Mouse (Mus musculus) neural tube, embryonic 15.5 days (tissue): ENCODE data around the gene Prkaa1. TPM values are rescaled to one million over a fixed set of nuclear protein-coding genes. Genes with fewer than 3 reads are reported as not detected.

Experiments used
- ATAC-seq: fragments of 200-750 bp; cut with Nextera tagmentation; 2 replicates; pipeline ENCODE4 v1.8.0; 2017; ENCODE audit warnings: mild to moderate bottlenecking, moderate TSS enrichment, moderate library complexity; ENCODE audit not compliant: low FRiP score
- H3K27ac ChIP-seq: fragments of 300-500 bp; sonication (generic); replicated peaks from 2 replicates; pipeline ENCODE4 v1.5.1; 2015; ENCODE audit warnings: mild to moderate bottlenecking, inconsistent platforms
- H3K27me3 ChIP-seq: fragments of 300-500 bp; sonication (generic); replicated peaks from 2 replicates; pipeline ENCODE4 v1.6.1; 2015; ENCODE audit warnings: inconsistent platforms
- H3K36me3 ChIP-seq: fragments of 300-500 bp; sonication (generic); 2 replicates; pipeline ENCODE4 v1.6.1; 2015; ENCODE audit warnings: inconsistent platforms
- H3K4me1 ChIP-seq: fragments of 300-500 bp; sonication (generic); 2 replicates; pipeline ENCODE4 v1.6.1; 2015; ENCODE audit warnings: inconsistent platforms
- H3K4me2 ChIP-seq: fragments of 300-500 bp; sonication (generic); 2 replicates; pipeline ENCODE4 v1.6.1; 2015; ENCODE audit warnings: inconsistent platforms, mild to moderate bottlenecking, moderate library complexity
- H3K4me3 ChIP-seq: fragments of 300-500 bp; sonication (generic); replicated peaks from 2 replicates; pipeline ENCODE4 v1.5.1; 2015; ENCODE audit warnings: mild to moderate bottlenecking, inconsistent platforms
- H3K9ac ChIP-seq: fragments of 300-500 bp; sonication (generic); replicated peaks from 2 replicates; pipeline ENCODE4 v1.6.1; 2015; ENCODE audit warnings: mild to moderate bottlenecking, inconsistent platforms
- H3K9me3 ChIP-seq: fragments of 300-500 bp; sonication (generic); replicated peaks from 2 replicates; pipeline ENCODE4 v1.6.1; 2016; ENCODE audit warnings: inconsistent platforms
- WGBS: fragments of 180-500 bp; shearing (Covaris S2); methylation state at CpG from one replicate; pipeline ENCODE4 v1.1.7; 2015; ENCODE audit warnings: mixed read lengths; 5-methylcytosine and 5-hydroxymethylcytosine counted together
- polyA plus RNA-seq: library from polyadenylated mRNA; unstranded; fragments of >200 nt; fragmentation: Nextera tagmentation; extraction: Ambion mirVana; gene quantifications from 2 replicates; pipeline ENCODE4 v1.2.1, GENCODE M21; 2015

Prkaa1 gene
- polyA plus RNA-seq, 1 experiment from 2014 or later, result 14.5 TPM

DNA sequence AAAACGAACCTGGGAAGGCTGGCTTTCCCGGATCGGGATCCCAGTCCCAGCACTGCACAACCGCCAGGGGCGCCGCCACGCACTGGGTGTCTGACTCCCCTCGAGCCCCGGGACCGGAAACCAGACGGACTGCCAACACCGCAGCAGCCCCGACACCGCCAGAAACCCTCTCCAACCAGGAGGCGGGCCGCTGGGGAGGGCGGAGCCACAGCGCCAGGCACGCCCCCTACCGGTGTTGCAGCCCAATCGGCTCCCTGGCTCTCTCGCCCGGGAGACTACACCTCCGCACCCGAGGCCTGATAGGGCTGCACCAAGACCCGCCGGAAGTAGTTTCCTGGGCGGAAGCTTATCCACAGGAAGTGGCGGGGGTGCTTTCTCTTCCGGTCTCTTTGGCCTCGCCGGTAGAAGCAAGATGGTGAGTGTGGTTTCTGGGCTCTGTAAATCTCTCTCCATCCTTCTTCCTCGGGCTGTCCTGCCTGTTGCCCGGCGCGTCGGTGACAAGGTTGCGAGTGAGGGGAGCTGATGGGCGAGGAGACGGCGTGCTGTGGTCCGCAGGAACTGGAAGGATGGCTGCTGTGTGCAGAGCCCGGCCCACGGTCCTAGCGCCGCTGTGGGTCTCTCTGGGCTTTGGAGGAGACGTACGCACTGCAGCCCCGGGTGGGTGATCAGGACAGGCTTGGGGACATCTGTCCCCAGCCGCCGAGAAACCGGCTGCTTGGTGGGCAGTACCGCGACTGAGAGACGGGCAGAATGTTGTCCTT, 27.2 kb upstream of the Prkaa1 start, which contains the start of gene Rpl37:
Gene Rpl37, plus strand, starts transcription at position 376 of the 761 bp plus-strand sequence.
- Histone ChIP-seq H3K4me2 (peak within 1 kb of the TSS; percentile 80), H3K9ac (peak within 1 kb of the TSS; percentile 90), H3K27me3 (no peaks in the 10 kb centered on the region), H3K36me3 (peaks cover 36% of the 10 kb centered on the region), H3K4me3 (peak within 1 kb of the TSS; percentile 95), H3K9me3 (no peaks in the 10 kb centered on the region), H3K27ac (peak within 1 kb of the TSS; percentile 87), H3K4me1 (peaks cover 29% of the 10 kb centered on the region)
- under 1% methylated on average over 55 of the region's 55 CpGs for WGBS
- ATAC-seq, result peak; percentile 98

DNA sequence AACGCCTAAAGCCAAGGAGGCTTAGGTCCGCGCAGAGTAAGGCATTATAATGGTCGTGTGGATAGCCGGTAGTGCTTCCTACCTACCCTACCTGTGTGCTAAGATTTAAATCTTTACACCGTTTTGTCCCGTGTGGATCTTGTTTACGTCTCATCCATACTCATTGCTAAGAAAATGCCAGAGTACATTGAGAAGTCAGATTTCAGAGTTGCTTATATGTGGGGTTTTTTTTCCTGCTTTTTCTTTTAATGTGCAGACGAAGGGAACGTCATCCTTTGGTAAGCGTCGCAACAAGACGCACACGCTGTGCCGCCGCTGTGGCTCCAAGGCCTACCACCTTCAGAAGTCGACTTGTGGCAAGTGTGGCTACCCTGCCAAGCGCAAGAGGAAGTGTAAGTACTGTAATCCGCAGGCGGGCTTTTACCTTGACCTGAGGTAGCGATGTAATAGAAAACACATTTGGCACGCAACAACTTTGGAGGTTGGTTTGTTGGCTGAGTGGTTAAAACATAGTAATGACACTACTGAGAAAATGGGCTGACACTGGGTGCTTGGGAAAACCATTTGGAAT, 26.5 kb upstream of the Prkaa1 start:
- Histone ChIP-seq H3K9ac (peak overlapping the region; percentile 90), H3K4me1 (peaks cover 29% of the 10 kb centered on the region), H3K9me3 (no peaks in the 10 kb centered on the region), H3K27me3 (no peaks in the 10 kb centered on the region), H3K4me2 (peak overlapping the region; percentile 80), H3K36me3 (peaks cover 41% of the 10 kb centered on the region), H3K4me3 (peak overlapping the region; percentile 95), H3K27ac (peak overlapping the region; percentile 87)
- peak; percentile 18; the same call in 1 of the 2 replicates for ATAC-seq
- 3% methylated on average over 22 of the region's 22 CpGs for WGBS

DNA sequence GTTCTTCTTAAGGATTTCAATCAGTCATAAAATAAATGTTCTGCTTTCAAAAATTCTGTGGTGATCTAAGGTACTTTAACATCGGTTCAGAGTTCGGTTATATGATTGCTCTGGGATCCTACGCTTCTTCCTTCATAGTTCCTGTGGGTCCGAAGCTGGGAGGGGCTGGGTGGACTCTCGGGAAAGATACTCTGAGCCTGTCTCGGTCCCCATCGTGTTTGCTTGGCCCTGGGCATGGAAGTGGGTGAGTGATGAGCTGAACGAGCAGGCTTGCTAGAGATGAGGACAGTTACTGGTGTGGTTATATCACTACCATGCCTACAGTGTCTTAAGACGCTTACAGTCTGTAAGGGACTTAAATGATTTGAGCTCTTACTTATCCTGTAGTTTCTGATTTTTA, 25.0 kb upstream of the Prkaa1 start:
- Histone ChIP-seq H3K4me3 (no peak overlapping the region), H3K36me3 (peaks cover 50% of the 10 kb centered on the region), H3K4me2 (no peak overlapping the region), H3K27ac (no peak overlapping the region), H3K9me3 (no peaks in the 10 kb centered on the region), H3K9ac (no peak overlapping the region), H3K4me1 (peaks cover 29% of the 10 kb centered on the region), H3K27me3 (no peaks in the 10 kb centered on the region)
- ATAC-seq, result no peak
- 90% methylated on average over 9 of the region's 9 CpGs for WGBS

DNA sequence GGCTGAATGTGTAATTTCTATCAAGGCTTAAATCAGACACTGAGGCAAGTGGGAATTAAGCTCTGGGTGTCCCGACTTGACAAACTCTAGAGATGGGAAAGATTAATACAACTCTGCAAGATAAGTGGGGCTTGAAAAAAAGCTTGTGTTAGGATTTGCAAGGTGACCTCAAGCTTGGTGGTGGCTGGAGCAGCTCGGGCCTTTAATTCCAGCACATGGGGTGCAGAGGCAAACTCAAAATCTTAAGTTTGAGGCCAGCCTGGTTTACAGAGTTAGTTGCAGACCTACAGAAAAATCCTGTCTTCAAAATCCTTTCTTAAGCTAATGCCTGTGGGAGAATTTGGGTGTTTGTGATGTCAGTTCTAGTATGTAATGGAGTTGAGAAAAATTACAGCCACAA, 24.5 kb upstream of the Prkaa1 start:
- Histone ChIP-seq H3K27me3 (no peaks in the 10 kb centered on the region), H3K4me3 (no peak overlapping the region), H3K4me2 (no peak overlapping the region), H3K27ac (no peak overlapping the region), H3K36me3 (peaks cover 51% of the 10 kb centered on the region), H3K9me3 (no peaks in the 10 kb centered on the region), H3K9ac (no peak overlapping the region), H3K4me1 (peaks cover 29% of the 10 kb centered on the region)
- WGBS, result 89% methylated on average over 2 of the region's 2 CpGs
- no peak for ATAC-seq

DNA sequence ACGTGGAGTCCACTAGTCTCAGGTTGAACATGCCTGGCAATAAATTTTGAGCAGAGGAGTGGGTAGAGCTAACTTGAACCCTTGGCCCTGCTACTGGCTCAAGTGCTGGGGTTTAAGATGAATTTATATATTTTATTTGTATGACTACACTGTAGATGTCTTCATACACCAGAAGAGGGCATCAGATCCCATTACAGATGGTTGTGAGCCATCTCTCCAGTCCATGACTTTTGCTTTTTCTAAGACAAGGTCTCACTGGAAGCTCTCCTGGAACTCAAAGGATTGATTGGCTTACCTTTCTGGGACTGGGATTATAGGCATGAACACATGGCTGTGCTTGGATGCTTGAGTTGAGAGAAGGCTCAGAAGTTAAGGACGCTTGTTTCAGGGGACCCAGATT, 24.0 kb upstream of the Prkaa1 start:
- Histone ChIP-seq H3K4me3 (no peak overlapping the region), H3K27me3 (no peaks in the 10 kb centered on the region)
- WGBS, result 97% methylated on average over 2 of the region's 2 CpGs

DNA sequence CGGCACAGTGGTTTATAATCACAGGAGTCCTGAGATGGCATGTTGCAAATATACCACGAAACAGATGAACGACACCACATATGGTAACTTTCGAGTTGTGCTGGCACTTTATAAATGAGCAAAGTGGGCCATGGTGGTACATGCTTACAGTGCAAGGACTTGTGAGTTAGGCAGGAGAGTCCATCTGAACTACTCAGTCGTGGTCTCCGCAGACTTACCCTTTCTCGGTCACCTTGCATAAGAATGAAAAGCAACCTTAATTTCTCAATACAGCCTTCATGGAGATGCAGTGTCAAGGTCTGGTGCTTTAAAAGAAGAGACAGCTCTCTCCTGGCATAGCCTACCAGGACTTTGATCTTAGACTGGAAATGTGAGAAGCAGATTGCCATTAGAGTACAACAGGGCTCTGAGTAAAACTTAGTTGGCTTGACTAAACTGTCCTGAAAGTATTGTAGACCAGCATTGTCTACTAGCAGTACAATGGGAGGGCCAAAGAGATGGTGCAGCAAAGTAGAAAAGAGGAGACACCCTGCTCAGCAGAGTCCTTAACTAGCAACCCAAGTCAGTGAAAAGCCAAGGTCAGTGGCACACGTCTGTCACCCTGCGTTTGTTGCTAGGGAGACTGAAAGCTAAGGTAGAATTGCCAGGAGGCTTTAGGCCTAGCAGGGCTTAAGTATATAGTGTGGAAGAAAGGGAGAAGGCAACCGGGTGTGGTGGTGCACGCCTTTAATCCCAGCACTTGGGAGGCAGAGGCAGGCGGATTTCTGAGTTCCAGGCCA, 21.9 kb upstream of the Prkaa1 start:
- H3K27me3 ChIP-seq, result no peaks in the 10 kb centered on the region
- no peak overlapping the region for H3K4me3 ChIP-seq
- 90% methylated on average over 12 of the region's 12 CpGs for WGBS
- no peak for ATAC-seq
- H3K9ac ChIP-seq, result no peak overlapping the region
- H3K9me3 ChIP-seq, result no peaks in the 10 kb centered on the region
- H3K36me3 ChIP-seq, result peaks cover 56% of the 10 kb centered on the region
- no peak overlapping the region for H3K27ac ChIP-seq
- peaks cover 16% of the 10 kb centered on the region for H3K4me1 ChIP-seq
- H3K4me2 ChIP-seq, result no peak overlapping the region

More for the DNA sequence above, 24.0 kb upstream of the Prkaa1 start:
- H3K4me1 ChIP-seq, result peaks cover 27% of the 10 kb centered on the region
- no peak for ATAC-seq
- H3K4me2 ChIP-seq, result no peak overlapping the region
- no peak overlapping the region for H3K9ac ChIP-seq
- peaks cover 56% of the 10 kb centered on the region for H3K36me3 ChIP-seq
- H3K27ac ChIP-seq, result no peak overlapping the region
- no peaks in the 10 kb centered on the region for H3K9me3 ChIP-seq

DNA sequence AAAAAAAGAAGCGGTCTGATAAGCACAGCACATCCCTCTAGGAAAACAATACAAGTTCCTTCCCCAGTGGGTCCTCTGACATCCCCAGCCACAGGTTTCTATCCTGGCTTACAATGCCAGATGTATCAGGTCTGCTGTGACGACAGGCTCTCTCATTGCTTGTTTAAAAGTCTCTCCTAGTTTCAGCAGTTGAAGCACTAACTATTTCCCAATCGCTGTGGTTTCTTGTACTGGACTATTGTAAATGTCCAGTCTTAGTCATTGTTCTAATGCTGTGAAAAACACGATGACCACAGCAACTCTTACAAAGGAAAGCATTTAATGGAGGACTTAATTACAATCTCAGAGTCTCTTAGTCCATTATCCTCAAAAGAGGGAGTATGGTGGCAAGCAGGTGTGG, 17.2 kb upstream of the Prkaa1 start:
- H3K36me3 ChIP-seq, result peaks cover 21% of the 10 kb centered on the region
- H3K27me3 ChIP-seq, result no peaks in the 10 kb centered on the region
- no peaks in the 10 kb centered on the region for H3K4me1 ChIP-seq
- WGBS, result 68% methylated on average over 4 of the region's 4 CpGs
- no peak overlapping the region for H3K9ac ChIP-seq
- no peak overlapping the region for H3K27ac ChIP-seq
- H3K4me2 ChIP-seq, result no peak overlapping the region
- no peak overlapping the region for H3K4me3 ChIP-seq
- ATAC-seq, result no peak
- no peaks in the 10 kb centered on the region for H3K9me3 ChIP-seq

DNA sequence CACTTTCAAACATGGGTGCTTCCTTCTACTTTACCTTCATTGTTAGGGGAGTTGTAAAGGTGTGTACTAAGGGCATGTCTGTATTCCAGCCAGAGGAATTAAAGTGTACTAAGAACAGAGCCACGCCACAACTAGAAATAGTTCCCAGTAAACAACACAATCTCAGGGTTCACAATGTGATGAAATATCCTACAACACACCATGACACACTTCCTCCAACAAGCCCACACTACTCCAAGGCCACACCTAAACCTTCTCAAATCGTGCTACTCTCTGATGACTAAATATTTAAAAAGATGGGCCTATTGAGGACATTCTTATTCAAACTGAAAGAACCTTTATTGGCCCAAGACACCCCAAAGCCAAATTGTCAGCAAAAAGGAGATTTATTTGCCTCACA, 16.2 kb upstream of the Prkaa1 start:
- Histone ChIP-seq H3K27ac (no peak overlapping the region), H3K27me3 (no peaks in the 10 kb centered on the region)
- WGBS, result 74% methylated on average over 2 of the region's 2 CpGs

DNA sequence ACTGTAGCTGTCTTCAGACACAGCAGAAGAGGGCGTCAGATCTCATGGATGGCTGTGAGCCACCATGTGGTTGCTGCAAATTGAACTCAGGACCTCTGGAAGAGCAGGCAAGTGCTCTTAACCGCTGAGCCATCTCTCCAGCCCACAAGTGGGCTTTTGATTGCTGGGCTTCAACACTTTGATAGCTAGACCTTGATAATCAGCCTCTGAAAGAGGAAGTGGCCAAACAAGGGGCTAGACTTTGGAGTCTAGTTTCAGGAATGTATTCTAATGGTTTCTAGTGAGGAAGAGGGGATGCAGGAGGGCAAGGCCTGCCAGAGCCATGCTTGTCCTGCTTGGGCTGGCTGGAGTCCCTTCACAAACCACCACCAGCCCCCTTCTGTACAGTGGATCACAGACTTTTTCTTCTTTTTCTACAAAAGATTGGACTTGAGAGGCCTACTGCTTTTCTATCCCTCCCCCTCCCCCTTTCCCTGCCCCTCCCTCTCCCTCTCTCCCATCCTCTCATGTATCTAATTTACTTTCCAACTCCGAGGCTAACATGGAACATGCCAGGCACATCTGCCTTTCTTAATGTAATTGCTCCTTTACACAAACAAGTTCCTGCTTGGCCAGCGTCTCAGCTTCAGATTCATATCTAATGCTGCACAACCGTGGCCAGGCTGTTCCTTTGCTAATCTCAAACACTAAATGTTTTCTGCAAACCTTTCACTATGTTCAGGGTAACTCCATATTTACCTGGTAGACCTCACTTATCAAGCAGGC, 15.3 kb upstream of the Prkaa1 start:
- Histone ChIP-seq H3K4me1 (no peaks in the 10 kb centered on the region), H3K27me3 (no peaks in the 10 kb centered on the region), H3K4me3 (no peak overlapping the region), H3K36me3 (peaks cover 6% of the 10 kb centered on the region), H3K9me3 (no peaks in the 10 kb centered on the region), H3K27ac (no peak overlapping the region), H3K4me2 (no peak overlapping the region), H3K9ac (no peak overlapping the region)
- no peak for ATAC-seq
- 74% methylated on average over 5 of the region's 5 CpGs for WGBS

More for the DNA sequence above, 16.2 kb upstream of the Prkaa1 start:
- H3K4me3 ChIP-seq, result no peak overlapping the region
- no peak overlapping the region for H3K4me2 ChIP-seq
- no peak for ATAC-seq
- H3K4me1 ChIP-seq, result no peaks in the 10 kb centered on the region
- no peak overlapping the region for H3K9ac ChIP-seq
- no peaks in the 10 kb centered on the region for H3K9me3 ChIP-seq
- peaks cover 13% of the 10 kb centered on the region for H3K36me3 ChIP-seq

DNA sequence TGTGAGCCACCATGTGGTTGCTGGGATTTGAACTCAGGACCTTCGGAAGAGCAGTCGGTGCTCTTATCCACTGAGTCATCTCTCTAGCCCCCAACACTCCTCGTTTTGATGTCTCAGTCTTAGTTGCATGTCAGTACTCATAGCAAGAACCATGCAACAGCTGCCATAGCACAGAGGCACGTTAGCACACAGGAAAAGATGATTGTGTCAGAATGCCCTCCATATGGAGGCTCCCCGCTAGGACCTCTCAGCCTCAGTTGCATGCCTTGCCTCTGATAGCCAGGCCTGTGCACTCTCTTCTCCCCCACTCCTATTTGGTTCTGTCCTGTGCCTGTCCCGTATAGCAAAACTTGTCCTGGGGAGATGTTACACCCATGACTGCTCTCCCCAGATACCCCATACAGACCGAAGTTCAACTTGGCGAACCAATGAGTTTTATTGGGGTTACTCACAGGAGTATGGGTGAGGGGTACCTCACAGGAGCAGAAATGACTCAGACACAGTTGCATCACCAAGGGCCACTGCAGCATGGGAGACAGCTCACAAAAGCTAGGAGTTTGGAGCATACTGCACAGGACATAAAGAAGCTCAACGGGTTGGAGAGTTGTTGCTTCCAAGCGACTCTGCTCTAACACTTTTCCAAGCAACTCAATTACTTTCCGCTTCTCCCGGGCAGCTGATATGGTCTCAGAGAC, 14.4 kb upstream of the Prkaa1 start:
- no peak for ATAC-seq
- Histone ChIP-seq H3K36me3 (peaks cover 5% of the 10 kb centered on the region), H3K4me1 (no peaks in the 10 kb centered on the region), H3K9ac (no peak overlapping the region), H3K4me3 (no peak overlapping the region), H3K9me3 (no peaks in the 10 kb centered on the region), H3K27me3 (no peaks in the 10 kb centered on the region), H3K27ac (no peak overlapping the region), H3K4me2 (no peak overlapping the region)
- 92% methylated on average over 12 of the region's 12 CpGs for WGBS
